Mouse (Mus musculus): ENCODE measurements around the gene Cntfr.
A peak's percentile ranks its signal among the peaks of the same experiment; 100 is the strongest.

Cntfr gene

GRCm38 (mm10) chr4:41648157-41648556, 48.7 kb downstream of the Cntfr start:
- no peak for DNase-seq (ENCODE audit: low read depth)

DNA sequence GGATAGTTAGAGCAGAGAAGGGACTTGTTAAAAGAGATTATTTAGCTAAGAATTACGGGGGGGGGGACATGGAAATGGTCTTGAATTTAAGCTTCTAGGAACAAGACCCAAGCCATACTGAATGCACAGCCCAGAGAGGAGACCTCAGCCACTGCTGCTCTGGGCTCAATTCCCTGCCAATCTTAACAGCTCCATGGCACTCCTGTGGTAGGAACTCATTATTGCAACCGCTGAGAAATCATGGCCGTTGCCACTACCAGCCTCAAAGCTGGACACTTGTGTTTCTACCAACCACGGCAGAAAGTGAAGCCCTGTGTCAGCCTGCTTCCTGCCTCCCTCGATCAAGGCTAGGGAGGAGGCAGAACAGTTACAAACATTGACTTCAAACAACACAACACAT, 51.4 kb downstream of the Cntfr start:
- peak; percentile 45 for DNase-seq (ENCODE audit: low read depth)

DNA sequence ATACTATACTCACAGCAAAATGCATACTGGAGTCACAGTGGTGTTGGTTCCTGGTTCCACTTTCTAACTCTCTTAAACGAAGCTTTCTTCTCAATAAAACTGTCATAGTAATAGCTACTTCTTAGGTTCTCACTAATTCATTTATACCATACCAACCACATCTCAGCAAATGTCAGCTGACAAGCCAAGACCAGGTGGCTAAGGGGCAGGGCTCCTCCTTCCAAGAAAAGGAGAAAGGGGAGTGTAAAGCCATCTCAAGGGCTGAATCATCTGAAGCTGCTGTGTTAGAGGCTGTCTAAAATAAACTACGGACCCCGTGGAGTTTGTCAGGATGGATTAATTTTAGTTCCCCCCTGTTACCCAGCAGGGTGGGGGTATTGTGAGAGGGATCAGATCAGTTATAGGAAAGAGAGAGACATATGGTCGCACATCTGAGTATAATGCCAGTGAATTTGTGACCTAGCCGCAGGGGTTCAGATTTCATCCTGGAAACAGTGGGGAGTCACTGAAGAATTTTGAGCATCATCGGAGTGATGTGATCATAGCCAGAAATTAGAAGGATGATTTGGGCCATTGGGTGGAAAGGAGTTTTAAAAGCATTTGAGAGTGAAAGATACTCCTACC, 55.6 kb downstream of the Cntfr start:
- DNase-seq (ENCODE audit: low read depth): no peak

- peak; percentile 90 for DNase-seq (ENCODE audit: low read depth)
These were observed 56.9 kb downstream of the Cntfr start, which contains the start of gene Enho for GRCm38 (mm10) chr4:41639913-41640507. TSS of gene Enho (minus strand) at chr4:41640324.

- DNase-seq (ENCODE audit: low read depth): no peak
These were observed 57.6 kb downstream of the Cntfr start for GRCm38 (mm10) chr4:41639214-41639841.

GRCm38 (mm10) chr4:41638828-41639213, 58.1 kb downstream of the Cntfr start:
- no peak for DNase-seq (ENCODE audit: low read depth)

DNA sequence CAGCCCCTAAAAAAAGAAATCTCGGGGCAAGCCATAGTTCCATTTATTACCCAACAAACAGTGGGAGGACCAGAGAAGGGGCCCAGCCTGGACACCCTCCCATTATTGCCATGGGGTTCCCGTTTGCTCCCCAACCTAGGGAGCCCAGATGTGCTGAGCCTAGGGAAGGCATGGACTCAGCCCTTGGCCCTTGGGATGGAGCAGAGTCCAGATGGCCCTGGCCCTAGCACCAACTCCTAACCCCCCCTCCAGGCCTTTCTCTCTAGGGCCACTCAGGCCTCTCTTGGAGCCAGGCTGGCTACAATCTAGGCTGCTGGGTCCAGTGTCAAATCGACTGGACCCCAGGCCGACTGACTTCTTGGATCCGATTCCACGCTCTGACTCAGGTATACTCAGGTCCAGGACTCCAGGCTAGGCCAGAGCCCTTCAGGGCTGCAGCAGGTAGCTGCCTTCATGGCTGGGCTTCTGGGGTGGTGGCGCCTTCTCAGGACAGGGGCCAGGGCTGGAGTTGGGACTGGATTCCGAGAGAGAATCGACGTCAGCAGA, 58.6 kb downstream of the Cntfr start:
- DNase-seq (ENCODE audit: low read depth): no peak

GRCm38 (mm10) chr4:41636882-41637635, 59.8 kb downstream of the Cntfr start:
- no peak for DNase-seq (ENCODE audit: low read depth)

- DNase-seq (ENCODE audit: low read depth): no peak
These were observed 60.5 kb downstream of the Cntfr start for GRCm38 (mm10) chr4:41636366-41636765.

DNA sequence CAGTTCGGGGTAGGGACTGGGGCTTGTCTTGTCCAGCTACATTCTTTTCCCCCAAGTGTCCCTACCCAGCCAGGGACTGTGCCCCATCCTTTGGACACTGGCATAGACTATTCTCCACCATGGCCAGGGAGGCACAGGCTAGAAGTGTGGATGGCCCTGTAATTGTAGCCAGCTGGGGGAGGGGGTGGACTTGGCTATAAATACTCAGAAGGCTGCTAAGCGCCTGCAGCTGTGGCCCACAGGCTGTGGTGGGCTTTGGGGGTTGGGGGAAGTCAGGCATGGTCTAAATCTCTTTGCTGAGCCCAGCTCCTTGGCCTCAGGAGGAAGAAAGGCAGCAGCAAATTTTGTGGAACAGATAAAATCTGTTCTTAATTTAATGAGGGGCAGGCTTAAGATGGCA, 61.0 kb downstream of the Cntfr start:
- no peak for DNase-seq (ENCODE audit: low read depth)

GRCm38 (mm10) chr4:41635224-41635623, 61.7 kb downstream of the Cntfr start:
- DNase-seq (ENCODE audit: low read depth): no peak

DNA sequence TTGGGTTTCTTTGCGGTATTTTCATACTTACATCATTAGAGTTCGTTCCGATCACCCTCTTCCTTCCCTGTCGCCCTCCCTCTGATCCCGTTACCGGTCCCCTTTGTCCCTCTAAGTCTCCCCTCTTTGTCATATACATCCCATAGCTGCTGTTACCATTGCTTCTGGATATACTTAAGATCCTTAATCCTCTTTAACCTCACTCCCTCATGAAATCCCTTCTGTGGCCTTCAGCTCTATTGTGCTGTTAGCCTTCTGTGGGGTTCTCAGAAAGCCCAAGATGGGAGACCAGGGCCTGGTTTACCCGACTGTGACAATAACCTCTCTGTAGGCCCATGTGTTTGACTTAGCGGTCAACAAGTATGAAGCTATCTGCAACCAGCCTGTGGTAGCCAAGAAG, 62.3 kb downstream of the Cntfr start:
- no peak for DNase-seq (ENCODE audit: low read depth)

DNA sequence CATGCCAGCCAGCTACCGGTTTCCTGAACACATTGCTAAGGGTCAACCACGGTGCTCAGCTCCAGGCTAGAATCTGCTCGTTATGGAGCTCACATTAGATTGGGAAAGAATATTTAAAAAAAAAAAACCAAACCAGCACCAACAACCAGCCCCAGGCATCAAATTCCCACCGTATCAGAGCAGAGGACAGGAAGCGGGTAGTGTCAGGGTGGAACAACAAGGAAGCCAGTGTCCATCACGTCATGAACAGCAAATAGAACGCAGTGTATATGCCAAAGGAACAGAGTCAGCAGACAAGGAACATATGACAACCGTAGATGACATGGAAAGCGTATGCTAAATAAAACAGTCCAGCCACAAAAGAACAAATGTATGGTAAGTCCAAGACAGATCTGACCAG, 63.9 kb downstream of the Cntfr start:
- peak; percentile 59 for DNase-seq (ENCODE audit: low read depth)

DNA sequence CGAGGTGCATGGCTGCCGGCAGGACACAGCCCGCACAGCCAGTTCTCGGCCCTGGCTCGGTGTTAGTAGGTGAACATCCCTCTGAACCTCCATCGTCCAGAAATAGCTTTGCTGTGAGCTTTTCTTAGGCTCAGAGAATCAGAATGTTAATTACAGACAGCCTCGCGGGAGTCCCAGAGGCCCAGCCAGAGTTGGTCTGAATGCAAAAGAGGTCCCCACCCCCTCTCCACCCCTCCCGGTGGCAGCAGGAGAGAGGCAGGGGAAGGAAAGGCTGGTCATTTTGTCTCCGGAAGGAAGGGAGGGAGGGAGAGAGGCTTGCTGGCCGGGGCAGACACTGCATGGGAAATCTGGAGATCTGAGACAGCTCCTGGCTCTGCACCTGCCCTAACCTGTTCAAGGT, 65.5 kb downstream of the Cntfr start:
- peak; percentile 71 for DNase-seq (ENCODE audit: low read depth)

DNA sequence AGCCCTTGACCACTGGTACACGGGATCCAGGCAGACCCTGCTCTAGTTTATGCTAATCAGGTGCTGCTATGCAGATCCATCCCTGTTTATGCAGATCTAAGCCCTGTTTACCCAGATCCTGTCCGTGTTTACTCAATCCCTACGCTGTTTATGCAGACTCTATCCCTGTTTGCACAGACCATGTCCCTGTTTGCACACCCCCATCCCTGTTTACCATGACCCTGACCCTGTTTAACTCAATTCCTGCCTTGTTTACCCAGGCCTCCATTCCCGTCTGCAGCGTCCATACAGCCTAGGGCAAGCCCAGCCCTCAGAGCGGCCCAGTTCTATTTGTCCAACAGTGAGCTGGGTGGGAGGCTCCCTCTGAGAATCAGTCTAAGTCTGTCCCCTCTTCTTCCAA, 66.7 kb downstream of the Cntfr start:
- no peak for DNase-seq (ENCODE audit: low read depth)

DNA sequence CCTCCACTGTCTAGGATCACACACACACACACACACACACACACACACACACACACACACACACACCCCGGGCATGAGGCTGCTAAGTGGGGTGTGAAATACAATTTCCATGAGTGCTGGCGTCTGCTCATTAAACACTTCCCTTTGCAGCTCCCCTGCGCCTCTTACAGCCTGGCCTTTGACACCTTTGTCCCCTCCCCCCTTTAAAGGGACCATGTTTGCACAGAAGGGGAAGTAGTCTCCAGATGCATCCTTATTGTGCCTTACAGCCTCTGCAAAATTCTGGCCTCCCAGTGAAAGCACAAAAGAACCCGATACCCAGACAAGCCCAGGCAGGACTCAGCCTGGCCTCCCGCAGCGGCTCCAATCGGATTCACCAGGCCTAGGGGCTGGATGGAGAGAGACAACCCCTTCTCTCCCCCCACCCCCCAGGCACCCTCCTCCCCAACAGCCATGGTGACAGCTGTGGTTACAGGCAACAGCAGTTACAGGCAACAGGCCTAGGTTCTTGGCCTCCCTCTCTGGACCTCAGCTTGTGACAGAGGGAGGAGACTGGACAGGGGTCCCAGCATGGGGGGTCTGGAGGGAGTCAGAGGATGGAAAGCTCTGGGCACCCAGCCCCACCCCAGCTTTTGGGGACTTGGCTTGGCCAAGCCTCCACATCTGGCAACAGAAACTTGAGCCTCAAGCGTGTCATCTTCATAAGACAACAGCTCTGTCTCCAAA, 68.5 kb downstream of the Cntfr start:
- peak; percentile 90 for DNase-seq (ENCODE audit: low read depth)

GRCm38 (mm10) chr4:41622071-41622470, 74.8 kb downstream of the Cntfr start:
- no peak for DNase-seq (ENCODE audit: low read depth)

DNA sequence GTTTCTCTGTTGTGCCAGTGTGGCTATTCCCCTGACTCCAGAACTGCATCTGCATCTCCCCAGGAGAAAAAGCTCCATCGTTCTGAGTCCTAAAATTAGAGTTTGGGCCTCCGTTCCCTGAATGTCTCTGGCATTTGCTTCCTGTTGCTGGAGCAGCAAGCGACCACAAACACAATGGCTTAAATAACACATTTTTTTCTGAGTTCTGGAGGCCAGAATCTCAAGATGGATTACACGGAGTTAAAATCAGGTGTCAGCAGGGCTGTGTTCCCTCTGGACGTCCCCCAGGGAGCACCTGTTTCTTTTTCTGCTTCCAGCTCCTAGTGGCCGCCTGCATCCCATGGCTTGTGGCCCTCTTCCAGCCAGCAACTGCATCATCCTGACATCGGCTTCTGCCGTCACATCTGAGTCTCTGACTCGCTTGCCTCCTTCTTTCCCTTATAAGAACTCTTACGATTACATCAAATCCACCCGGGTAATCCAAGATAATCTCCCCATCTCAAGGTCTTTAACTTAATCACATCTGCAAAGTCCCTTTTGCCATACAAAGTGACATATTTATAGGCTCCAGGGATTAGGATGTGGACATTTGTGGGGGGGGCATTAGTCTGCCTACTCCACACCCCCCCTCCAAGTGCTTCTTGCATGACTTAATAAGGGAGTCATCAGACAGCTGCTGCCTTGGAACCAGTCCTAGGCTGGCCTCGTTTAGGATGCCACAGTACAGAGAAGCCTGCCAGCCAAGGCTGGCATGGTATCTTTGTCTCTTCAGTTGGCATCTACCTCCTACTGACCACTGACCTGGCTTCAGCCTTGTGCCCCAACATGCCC, 77.8 kb downstream of the Cntfr start:
- DNase-seq (ENCODE audit: low read depth): no peak

DNA sequence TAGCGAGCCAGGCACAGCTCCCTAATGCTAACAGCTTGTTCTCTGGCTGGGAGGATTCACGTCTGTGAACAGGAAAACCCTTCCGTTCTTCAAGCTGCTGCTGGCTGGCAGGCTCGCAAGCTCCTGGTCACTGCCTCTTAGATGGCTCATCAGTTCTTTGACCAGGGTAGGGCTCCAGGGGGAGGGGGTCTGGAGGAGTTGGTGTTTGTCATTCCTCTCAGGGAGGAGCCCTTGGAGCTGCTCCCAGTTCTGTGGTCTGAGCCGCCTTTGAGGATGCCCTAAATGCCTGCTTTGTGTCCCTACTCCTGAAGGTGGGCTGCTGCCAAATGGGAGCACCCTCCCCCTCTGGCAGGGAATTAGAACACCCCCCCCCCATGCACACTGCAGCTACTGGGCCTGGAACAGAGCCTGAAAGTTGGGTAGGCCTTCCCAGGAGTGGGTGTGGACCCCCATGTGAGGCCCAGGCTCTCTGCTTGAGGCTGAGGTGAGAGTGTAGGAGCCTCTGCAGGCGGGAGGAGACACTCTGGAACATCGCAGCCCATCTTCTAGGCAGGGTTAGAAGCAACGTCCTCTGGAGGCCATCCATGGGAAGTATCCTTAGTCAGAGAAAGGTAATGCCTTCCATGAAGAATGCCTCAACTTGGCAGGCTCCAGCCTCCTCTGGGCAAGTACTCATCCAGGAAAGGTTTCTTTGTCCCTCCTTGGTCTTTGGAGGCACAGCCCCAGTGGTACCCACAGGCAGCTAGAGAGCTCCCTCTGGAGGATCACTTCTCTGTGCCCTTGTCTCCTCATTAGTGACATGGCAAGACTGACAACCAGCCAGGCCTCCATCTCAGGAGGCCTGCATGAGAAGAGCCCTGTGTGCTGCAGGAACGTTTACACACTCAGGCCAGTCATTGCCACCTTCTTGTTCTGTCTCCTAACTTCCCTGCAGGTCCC, 81.0 kb downstream of the Cntfr start:
- DNase-seq (ENCODE audit: low read depth): no peak

DNA sequence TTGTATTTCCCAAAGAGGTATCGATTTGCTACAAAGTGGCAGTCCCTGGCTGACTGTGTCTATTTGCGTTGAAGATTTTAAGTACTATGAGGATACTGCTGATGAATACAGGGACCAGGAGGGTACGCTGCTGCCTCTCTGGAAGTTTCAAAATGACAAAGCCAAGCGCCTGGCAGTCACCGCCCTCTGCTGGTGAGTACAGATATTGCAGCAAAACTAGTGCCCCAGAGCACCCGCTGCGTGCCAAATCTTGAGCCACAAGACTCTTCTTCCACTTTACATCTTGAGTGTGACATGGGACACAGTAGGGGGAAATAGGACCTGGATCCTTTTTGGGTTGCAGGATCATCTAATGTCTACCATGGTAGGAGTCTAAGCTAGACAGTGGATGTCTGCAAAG, 82.7 kb downstream of the Cntfr start:
- DNase-seq (ENCODE audit: low read depth): peak; percentile 71

Data from 416B (cell line).